Mouse (Mus musculus): ENCODE results near the gene Gm42688.

The Gm42688 gene

GRCm38 (mm10) chr6:83101316-83101687 lies at the start of gene Gm42688, which contains the start of gene Ccdc142:
Gm42688 (plus strand) TSS chr6:83101617.
Ccdc142 (plus strand) TSS chr6:83101601.
- DNase-seq (ENCODE audit: extremely low spot score, low spot score) = no peak

- peak; percentile 66 for DNase-seq (ENCODE audit: extremely low spot score, low spot score)
These were observed 48.1 kb upstream of the Gm42688 start for GRCm38 (mm10) chr6:83053136-83053960.

GRCm38 (mm10) chr6:83054074-83054851 lies 47.2 kb upstream of the Gm42688 start, which contains the start of gene Aup1:
Aup1 (plus strand) TSS chr6:83054521.
- peak; percentile 98 for DNase-seq (ENCODE audit: extremely low spot score, low spot score)

DNA sequence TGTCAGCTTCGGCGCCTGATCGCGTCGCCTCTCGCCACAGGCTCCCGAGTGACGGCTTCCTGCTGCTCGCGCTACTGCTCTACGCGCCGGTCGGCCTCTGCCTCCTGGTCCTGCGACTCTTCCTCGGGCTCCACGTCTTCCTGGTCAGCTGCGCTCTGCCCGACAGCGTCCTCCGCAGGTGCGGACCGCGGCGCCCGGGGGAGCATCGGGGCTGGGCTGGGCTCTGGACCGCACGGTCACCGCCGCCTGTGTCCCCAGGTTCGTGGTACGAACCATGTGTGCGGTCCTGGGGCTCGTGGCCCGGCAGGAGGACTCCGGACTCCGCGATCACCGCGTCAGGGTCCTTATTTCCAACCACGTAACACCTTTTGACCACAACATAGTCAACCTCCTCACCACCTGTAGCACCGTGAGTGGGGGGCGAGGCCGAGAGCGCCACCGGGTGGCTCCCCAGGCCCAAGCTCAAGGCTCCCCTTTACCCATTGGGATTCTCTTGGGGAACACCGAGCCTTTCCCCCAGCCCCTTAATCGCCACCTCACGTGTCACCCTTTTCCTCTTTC lies 46.5 kb upstream of the Gm42688 start, which contains the start of gene Htra2:
Gene Htra2, minus strand, starts transcription at position 403 of the 561 bp plus-strand sequence.
- DNase-seq (ENCODE audit: extremely low spot score, low spot score) = no peak

DNA sequence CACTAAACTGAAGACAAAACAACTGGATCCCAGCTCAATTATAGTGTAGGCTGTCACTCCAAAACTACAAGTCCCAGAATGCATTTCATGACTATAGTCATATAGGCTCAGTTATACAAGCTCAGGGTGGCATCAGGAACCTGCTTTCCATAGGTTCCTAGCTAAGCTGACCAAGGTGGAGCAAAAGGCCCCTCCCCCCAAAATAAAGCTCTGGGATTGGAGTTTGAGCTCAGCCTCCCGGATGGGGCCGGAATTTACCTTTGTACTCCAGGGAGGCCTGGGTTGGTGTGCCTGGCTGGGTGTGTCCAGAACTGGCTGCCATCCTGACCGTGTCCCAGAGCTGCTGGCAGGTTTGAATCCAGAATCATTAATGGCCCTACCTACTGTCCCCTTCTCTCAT lies 43.6 kb upstream of the Gm42688 start, which contains the start of gene Dqx1:
Gene Dqx1, plus strand, starts transcription at position 55 of the 400 bp plus-strand sequence.
- DNase-seq (ENCODE audit: extremely low spot score, low spot score) = no peak

GRCm38 (mm10) chr6:83058725-83059124 lies 42.7 kb upstream of the Gm42688 start:
- DNase-seq (ENCODE audit: extremely low spot score, low spot score) = no peak

- no peak for DNase-seq (ENCODE audit: extremely low spot score, low spot score)
These were observed 35.4 kb upstream of the Gm42688 start for GRCm38 (mm10) chr6:83065995-83066394.

DNA sequence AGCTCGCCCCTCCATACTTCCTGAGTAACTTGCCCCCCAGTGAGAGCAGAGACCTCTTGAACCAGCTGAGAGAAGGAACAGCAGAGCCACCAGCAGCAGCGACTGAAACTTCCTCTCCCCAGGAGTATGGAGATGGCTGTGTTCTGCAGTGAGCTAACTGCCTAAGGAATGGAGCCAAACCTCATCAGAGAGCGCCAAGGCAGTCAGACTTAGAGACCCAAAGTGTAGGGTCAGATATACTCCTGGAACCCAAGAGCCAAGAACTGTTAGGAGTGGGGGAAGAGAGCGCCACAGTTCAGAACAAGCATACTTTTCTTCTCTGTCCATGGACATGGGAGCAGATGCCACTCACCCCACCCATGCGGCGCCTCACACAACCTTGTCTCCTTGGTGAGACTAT lies 35.0 kb upstream of the Gm42688 start:
- DNase-seq (ENCODE audit: extremely low spot score, low spot score) = no peak

DNA sequence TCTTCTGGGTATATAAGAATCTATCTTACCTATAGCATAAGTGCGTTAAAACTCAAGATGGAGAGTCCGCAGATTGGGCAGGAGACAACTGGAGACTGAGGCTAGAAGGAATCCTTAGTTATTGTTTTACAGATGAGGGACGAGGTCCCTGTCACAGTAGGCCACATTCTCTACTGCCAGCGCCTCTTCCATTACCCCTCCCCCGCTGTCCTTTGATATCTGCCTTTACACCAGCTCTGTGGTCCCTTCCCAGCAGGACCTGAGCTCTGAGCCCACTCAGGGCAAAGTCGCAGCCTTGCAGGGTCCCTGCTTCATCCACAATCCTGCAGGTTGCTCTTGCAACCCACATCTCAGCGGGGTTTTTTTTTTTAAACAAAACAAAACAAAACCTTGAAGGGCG lies 33.2 kb upstream of the Gm42688 start:
- no peak for DNase-seq (ENCODE audit: extremely low spot score, low spot score)

DNA sequence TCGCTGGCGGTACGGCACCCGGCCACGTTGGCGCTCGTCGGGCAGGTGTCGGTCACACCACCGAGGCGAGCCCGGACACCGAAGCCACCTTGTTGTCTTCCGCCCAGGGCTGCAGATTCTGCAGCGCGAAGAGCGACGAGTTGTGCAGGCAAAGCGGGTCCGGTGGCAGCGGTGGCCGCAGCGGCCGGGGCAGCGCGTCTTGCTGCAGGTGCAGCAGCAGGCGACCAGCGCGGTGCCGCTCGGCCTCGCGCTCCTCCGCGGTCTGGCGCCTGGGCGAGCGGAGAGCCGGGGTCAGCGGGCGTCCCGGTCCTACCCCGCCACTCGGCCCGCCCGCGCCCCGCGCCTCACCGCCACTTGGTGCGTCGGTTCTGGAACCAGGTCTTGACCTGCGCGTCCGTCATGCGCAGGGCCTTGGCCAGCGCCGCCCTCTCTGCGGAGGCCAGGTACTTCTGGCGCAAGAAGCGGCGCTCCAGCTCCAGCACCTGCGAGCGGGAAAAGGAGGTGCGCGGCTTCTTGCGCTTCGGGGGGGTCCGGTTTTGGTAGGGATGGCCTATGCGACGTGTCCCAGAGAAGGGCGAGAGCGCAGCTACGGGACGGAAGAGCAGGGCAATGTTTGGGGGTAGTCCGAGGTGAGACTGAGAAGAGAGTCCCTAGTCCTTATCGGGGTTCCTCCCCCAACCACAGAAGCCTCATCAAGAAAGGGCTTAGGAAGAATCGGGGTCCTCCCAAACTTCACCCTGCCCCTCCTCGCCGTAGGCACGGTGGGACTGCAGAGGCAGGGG lies 32.5 kb upstream of the Gm42688 start:
- DNase-seq (ENCODE audit: extremely low spot score, low spot score) = peak; percentile 70

DNA sequence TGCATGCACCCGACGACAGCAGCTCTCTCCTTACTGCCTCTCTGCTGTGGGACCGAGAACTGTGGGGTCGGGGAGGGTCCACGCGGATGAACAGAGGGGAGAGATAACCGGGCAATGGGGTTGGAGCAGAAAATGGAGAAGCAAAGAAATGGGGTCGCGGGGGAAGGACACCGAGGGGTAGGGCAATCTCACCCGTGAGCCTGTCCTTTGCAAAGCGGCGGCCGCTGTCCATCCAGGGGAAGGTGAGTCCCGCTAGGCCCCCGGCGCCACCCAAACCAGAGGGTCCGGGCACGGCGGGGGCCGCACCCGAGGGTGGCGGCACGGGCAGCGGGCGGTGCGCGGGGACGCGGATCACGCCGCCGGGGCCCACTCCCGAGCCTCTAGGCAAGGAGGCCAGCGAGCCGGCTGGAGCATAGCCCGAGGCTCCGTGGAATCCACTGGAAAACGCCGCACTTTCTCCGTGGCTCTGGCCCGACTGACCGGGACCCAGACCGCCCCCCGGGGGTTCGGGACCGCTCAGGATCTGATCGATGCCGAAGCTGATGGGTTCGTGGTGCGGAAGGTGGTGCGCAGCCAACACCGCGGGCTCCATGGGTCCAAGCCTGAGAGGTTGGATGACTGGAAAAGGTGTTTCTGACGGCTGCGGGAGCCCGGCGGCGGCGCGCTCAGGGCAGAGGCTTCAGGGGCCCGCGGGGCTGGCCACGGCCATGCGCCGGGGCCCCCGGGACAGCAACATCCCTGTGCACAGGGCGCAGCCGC lies 31.8 kb upstream of the Gm42688 start:
- peak; percentile 66 for DNase-seq (ENCODE audit: extremely low spot score, low spot score)

- no peak for DNase-seq (ENCODE audit: extremely low spot score, low spot score)
These were observed 31.3 kb upstream of the Gm42688 start, which contains the start of gene Tlx2 for GRCm38 (mm10) chr6:83070247-83070310. Tlx2 (minus strand) TSS chr6:83070293.

DNA sequence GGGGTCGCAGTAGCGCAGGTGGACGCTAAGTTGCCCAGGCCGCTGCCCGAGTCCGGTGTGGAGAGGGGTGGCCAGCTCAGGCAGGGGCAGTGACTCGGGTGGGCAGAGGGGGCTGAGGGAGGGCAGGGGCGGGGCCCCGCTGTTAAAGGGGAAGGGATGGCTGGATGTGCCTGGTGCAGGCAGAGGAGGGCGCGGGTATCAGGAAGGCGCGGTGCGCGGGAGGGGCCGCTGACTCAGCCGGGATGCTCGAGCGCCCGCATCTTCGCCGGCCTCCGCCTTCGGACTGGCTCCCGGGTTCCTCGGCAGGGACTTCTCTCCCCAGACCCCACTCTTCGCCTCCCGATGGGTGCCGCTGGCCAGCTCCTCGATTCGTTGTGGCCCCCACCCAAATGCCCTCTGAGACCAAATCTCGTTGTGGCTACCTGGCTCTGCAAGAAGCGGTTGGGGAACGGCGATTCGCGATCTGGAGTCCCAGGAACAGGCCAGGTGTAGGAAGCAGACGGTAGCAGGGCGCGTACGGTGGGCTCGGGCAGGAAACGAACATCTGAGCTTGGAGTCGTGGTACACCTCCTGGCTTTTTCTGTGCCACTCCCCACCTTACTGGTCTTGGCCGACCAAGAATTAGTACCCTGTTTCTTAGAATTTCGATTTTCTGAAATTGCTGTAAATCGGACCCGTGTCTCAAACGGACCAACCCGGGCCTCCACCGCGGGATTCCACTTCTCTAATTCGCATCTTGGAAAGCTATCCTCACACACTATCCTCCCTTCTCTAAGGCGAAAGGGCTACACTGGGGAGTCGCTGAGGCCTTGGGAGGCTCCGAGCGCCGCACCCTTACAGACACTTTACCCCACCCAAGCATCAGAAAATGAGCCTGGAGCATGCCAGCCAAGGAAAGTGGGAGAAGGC lies 30.9 kb upstream of the Gm42688 start:
- peak; percentile 82 for DNase-seq (ENCODE audit: extremely low spot score, low spot score)

- no peak for DNase-seq (ENCODE audit: extremely low spot score, low spot score)
These were observed 30.2 kb upstream of the Gm42688 start for GRCm38 (mm10) chr6:83071220-83071619.

- no peak for DNase-seq (ENCODE audit: extremely low spot score, low spot score)
These were observed 26.4 kb upstream of the Gm42688 start for GRCm38 (mm10) chr6:83074979-83075378.

DNA sequence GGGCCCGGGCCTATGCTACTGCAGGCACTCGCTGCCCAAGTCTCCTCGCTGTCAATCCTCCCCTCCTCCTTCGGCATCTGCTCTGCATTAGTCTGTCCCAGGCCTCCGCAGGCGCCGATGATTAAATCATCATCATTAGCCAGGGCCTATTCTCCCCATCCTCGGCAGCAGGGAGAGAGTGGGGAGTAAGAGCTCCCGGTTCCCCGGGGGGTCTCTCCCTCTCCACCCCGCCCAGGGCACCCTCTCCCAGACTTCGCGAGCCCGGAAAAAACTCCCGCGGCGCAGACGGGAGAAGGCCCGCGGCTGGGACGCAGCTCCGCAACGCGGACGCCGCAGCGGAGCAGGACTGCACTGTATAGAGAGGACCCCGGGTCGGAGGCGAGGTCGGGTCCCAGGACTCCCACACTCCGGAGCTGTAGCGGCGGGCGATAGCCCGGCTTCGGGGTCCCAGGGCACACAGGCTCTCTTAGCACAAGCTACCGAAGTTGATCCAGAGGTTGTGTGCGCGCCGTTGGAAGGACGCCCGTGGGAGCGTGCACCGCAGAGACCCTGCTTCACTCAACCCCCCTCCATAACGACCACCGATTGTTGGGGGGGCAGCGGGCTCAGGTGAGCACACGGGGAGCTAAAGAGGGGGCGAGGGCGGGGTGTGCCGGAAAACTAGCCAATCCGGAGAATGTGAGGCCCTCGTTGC lies 23.6 kb upstream of the Gm42688 start, which contains the start of gene Pcgf1:
Gene Pcgf1, plus strand, starts transcription at position 240 of the 694 bp plus-strand sequence.
- no peak for DNase-seq (ENCODE audit: extremely low spot score, low spot score)

GRCm38 (mm10) chr6:83078324-83078858 lies 23.0 kb upstream of the Gm42688 start:
- peak; percentile 100 for DNase-seq (ENCODE audit: extremely low spot score, low spot score)

DNA sequence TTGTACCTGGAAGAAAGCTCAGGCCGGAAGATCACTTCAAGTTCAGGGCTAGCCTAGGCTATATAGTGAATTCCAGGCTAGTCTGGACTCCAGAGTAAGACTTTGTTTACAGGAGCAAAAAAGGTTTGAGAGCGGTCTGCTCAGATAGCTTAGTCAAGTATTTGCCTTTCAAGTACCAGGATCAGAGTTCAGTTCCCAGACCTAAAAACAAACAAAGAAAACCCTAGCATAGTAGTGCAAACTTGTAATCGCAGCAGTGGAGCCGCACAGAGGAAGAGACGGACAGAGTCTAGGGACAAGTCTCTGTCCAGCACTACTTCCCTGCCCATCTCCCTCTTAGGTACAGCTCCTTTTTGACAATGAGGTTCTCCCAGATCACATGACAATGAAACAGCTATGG lies 21.2 kb upstream of the Gm42688 start:
- DNase-seq (ENCODE audit: extremely low spot score, low spot score) = no peak

DNA sequence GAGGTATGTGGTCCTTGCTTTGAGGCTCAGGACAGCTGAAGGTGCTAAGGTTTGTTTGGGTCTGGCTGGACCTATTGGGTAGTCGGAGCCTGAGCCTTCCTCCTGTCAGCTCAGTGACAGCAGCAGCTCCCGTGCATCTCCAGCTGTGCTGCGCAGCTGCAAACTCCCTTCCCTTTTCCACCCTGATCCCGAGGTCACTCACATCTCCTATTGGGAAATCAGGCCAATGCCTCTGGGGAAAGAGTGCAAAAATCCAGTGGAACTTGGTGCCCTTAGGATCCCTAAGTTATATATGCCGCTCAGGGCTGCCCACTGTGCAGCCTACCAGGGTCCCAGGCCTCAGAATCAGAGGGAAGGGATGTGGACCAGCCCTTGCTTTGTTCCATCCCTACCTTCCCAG lies 17.9 kb upstream of the Gm42688 start:
- DNase-seq (ENCODE audit: extremely low spot score, low spot score) = no peak
